Mouse (Mus musculus): ENCODE data around the gene Tmem136.
"Not testable (repeated sequence)": the region's sequence is repeated elsewhere in the genome, so short reads cannot be mapped to it uniquely, and the experiment has no call there.

Gene Tmem136

DNA sequence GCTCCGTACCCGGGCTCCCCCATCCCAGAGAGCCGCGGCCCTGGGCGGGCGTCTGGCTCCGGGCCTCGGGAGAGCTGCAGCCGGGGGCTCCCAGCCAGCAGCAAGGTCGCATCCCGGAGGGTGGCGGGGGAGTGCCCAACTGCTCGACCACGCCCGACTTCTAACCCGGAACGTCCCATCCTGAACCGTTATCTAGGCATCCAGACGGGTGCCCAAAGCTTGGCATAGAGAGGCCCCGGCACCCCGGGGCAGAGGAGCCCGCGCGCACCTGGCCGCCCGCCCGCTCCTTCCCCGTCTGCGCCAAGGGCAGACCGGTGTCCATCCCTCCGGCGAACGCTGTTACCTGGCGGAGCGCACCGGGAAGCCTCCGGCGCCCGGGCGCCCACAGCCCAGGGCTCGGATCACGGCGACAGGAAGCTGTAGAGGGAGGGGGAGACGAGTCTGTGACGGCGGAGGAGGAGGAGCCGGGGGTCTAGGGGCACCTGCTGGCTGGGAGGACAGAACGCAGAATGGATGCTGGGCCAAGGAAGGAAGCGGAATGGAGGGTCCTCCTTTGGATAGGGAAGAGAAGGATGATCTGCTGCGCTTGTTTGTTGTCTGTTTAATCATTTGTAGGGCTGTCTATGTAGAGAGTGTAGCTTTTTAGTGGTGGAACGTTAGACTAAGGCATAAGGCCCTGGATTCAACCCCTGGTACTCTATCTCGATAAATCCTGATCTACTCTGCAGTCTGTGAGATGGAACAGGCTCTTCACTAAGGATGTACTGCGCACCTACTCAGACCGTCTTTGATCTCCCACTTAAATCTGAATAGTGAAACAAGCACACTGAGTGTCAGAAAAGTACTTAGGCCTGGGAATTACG is at the start of gene Tmem136:
TSS of gene Tmem136 (minus strand) at position 437 of the 863 bp plus-strand sequence.
- DNase-seq (ENCODE audit: low spot score): peak; percentile 84

- no peak for DNase-seq (ENCODE audit: low spot score)
Measured at GRCm38 (mm10) chr9:43155960-43156359, 39.6 kb upstream of the Tmem136 start.

GRCm38 (mm10) chr9:43151779-43152178 is 35.4 kb upstream of the Tmem136 start:
- no peak for DNase-seq (ENCODE audit: low spot score)

DNA sequence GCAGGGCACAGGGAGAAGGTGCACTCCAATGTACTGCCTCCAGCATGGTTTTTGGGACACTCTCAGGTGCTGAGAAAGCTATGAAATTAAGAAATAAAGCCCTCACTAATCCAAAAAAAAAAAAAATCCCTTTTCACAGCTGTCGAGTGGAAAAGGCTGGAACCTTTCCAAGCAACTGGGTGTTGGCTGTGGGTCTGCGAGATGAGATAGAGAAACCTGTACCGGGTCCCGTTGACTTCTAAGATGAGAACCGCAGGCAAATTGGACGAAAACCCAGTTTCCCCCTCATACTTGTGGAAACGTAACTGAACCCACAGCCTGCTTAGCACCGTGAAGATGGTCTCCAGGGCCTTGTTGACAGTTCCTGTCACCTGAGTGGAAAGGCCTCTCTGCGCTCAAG is 34.6 kb upstream of the Tmem136 start:
- no peak for DNase-seq (ENCODE audit: low spot score)

GRCm38 (mm10) chr9:43150075-43150474 is 33.7 kb upstream of the Tmem136 start:
- no peak for DNase-seq (ENCODE audit: low spot score)

- no peak for DNase-seq (ENCODE audit: low spot score)
Measured at GRCm38 (mm10) chr9:43149498-43149897, 33.1 kb upstream of the Tmem136 start.

DNA sequence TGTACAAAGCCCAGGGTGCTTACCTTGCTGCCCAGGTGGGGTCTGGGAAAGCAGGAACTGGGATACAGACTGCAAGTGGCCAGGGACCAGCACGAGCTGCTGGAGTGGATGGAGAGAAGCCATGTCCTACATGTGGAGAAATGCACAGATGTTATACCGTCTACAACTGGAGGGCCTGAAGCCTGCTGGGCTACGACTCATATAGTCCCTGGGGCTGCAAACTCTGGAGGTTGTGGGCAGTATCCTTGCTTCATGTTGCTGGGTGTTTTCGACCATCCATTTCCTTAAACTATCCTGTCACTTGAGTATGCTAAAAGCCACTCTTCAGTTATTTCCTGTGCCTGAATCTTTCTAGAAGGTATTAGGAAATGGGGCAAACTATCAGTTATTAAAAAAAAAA is 28.8 kb upstream of the Tmem136 start:
- no peak for DNase-seq (ENCODE audit: low spot score)

GRCm38 (mm10) chr9:43144206-43144810 is 27.9 kb upstream of the Tmem136 start:
- peak; percentile 26 for DNase-seq (ENCODE audit: low spot score)

DNA sequence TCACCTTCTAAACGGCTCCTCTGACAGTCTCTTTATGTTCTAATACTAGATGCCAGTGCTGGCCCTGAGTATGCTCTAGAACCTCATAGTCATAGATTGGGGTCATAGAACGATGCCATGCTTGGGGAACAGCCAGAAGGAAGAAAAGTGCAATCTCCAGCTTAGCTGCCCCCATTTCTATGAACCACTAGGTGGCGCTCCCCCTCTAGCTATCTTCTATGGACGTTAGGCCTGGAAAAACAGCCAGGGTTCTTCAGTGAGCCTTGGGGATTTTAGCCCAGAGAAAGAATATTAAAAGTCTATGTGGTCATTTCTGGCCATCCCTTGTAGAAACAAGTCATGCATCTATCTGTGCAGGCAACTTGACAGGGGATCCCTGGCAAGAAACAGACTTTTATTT is 25.5 kb upstream of the Tmem136 start:
- peak; percentile 84 for DNase-seq (ENCODE audit: low spot score)

GRCm38 (mm10) chr9:43133525-43133924 is 17.2 kb upstream of the Tmem136 start:
- DNase-seq (ENCODE audit: low spot score): no peak

DNA sequence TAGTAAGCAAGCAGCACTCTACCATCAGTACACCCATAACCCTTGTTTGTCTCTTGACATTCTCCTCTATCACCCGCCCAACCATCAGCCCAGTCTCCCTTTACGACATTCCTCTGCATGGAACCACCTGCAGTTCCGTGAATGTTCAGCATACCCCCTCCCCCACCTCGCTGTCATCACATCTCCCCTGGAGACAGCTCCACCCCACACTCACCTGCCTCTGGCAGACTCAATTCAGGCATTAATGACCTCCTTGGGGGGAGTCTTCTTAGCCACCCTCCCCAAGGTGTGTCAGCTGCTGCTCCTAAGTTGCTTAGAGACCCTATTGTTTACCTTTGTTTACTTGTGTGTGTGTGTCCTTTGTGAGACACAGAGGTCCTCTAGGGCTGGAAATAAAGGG is 16.0 kb upstream of the Tmem136 start:
- no peak for DNase-seq (ENCODE audit: low spot score)

DNA sequence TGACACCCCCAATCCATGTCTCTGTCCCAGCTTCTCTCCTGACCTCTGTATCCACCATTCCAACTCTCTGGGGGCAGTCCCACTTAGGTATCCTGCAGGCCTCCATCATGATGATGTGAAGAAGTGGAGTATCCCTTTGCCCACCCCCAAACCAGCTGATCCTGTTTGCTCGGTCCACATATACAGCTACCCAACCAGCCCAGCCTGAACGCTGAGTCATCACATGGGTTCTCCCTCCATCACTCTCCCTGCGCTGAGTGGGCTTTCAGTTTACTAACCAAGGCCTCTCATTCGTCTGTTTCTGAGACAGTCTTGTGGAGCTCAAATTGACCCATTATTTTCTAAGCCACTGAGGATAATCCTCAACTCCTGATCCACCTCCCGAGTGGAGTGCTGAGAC is 15.6 kb upstream of the Tmem136 start:
- DNase-seq (ENCODE audit: low spot score): no peak

GRCm38 (mm10) chr9:43130684-43131083 is 14.3 kb upstream of the Tmem136 start:
- DNase-seq (ENCODE audit: low spot score): no peak

GRCm38 (mm10) chr9:43127101-43127787 is 10.9 kb upstream of the Tmem136 start:
- no peak for DNase-seq (ENCODE audit: low spot score)

DNA sequence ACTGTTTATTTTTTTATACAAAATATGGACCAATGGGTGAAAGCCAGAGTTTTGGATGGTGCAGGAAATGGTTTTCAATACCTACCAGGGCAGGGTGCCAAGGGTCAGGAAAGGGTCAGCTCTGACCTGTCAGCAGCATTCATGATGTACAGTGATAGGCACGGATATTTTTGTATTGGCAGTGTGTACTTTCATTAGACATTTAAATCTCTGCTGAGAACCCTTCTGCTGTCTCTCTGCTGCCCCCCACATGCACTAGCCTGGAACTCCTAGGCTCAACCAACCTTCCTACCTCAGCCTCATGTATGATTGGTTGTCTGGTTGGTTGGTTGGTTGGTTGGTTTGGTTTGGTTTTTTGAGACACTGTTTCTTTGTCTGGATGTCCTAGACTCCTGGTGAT is 6.0 kb upstream of the Tmem136 start:
- no peak for DNase-seq (ENCODE audit: low spot score)

- not testable (repeated sequence) for DNase-seq (ENCODE audit: low spot score)
Measured at GRCm38 (mm10) chr9:43121948-43122347, 5.6 kb upstream of the Tmem136 start.

- DNase-seq (ENCODE audit: low spot score): no peak
Measured at GRCm38 (mm10) chr9:43116997-43117336, 597 bp upstream of the Tmem136 start.

GRCm38 (mm10) chr9:43115431-43116133 is 788 bp downstream of the Tmem136 start:
- peak; percentile 40 for DNase-seq (ENCODE audit: low spot score)

DNA sequence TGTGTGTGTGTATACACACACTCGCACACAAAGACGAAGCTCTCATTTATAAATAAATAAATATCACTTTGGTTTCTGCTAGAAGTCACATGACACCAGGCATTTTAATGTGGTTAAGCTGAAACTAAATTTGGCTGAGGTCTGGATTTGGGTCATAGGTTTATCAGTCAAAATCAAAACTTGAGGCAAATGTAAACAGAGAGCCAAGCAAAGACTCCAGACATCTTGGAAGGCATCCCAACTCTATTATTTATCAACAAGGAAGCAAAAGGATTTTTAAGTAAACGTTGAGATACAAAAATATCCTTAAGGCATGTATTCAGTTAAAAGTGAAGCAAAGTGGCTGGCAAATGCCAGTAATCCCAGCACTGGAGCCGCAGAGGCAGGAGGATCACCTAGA is 1.5 kb downstream of the Tmem136 start:
- DNase-seq (ENCODE audit: low spot score): no peak

DNA sequence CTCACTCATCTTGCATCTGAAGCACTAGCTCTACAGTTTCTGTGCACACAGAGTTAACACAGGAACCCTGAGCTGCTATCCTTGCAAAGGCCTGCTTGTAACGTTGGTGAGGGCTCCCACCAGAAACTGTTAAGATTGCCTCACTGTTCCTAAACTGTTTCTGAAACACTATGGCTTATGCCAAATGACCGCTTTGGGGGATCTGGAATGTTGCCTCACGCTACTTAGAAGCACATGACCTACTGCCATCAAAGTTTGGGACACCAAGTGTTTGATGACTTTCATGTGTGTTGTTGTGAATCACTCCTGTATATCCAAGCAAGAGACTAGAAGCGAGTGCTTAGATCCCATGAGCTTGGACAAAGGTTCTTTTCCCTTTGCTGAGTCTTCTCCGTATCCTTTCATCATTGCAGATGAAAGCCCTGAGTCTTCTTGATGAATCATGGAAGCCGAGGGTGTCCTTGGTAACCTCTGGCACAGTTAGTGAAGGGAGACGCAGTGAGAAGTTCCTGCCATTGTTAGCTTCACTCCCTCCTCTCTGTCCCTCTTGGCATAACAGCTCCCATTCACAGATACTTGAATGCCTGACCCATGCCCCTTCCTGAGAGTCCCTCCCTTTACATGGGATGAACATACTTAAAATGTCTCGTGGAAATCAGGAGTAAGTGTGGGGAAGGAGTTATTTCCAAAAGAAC is 5.9 kb downstream of the Tmem136 start:
- DNase-seq (ENCODE audit: low spot score): no peak

DNA sequence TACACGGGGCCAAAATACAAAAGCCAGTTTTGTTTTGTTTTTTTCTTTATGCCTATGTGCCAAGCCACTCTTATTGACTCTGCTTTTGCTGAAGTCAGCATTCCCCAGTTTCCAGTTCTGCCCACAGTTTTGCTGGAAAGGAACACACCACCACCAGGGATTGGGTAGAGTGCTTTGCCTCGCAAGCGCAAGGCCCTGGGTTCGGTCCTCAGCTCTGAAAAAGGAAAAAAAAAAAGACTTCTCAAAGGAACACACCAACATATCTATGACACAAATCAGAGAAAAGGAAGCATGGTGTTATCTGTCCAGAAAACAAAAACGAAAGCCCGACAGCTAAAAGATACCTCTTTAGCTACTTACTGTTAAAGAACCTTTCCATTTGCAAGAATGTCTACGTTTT is 7.2 kb downstream of the Tmem136 start:
- no peak for DNase-seq (ENCODE audit: low spot score)

DNA sequence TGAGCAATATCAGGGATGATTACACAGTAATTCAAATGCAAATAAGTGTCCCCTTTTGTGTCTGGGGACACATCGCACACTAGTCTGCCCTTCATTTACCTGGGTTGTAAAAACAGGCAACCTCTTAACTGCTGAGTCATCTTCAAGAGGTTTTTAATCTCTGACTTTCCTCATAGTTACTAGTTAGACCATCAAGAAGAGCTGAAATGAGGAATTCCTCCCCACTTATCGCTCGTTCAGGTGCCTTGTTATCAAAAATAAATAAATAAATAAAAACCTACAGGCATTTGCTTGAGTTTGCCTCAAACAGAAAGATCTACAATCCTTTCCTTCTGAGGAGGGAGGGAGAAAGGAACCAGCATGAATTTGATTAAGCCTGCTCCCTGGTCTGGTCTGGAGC is 7.6 kb downstream of the Tmem136 start:
- no peak for DNase-seq (ENCODE audit: low spot score)
